Mouse (Mus musculus) midbrain, embryonic 10.5 days (tissue): ENCODE data around the gene Psg18. TPM values are rescaled to one million over a fixed set of nuclear protein-coding genes. Genes with fewer than 3 reads are reported as not detected.
"Not testable (repeated sequence)": the region's sequence is repeated elsewhere in the genome, so short reads cannot be mapped to it uniquely, and the experiment has no call there.

Experiments
- DNase-seq: peaks from one replicate; pipeline ENCODE4 v3.0.0-alpha.2; 2017; ENCODE audit warnings: low spot score
- H3K27ac ChIP-seq: fragments of 300-500 bp; sonication (generic); replicated peaks from 2 replicates; pipeline ENCODE4 v1.5.1; 2016; ENCODE audit warnings: mild to moderate bottlenecking
- H3K27me3 ChIP-seq: fragments of 300-500 bp; sonication (generic); 2 replicates; pipeline ENCODE4 v1.6.1; 2016; ENCODE audit warnings: low read depth, mild to moderate bottlenecking; ENCODE audit not compliant: poor library complexity, severe bottlenecking
- H3K36me3 ChIP-seq: fragments of 300-500 bp; sonication (generic); 2 replicates; pipeline ENCODE4 v1.6.1; 2016; ENCODE audit warnings: mild to moderate bottlenecking, moderate library complexity
- H3K4me1 ChIP-seq: fragments of 300-500 bp; sonication (generic); 2 replicates; pipeline ENCODE4 v1.6.1; 2016
- H3K4me3 ChIP-seq: fragments of 300-500 bp; sonication (generic); 2 replicates; pipeline ENCODE4 v1.5.1; 2016; ENCODE audit warnings: mild to moderate bottlenecking, moderate library complexity
- H3K9me3 ChIP-seq: fragments of 300-500 bp; sonication (generic); replicated peaks from 2 replicates; pipeline ENCODE4 v1.6.1; 2016; ENCODE audit warnings: mild to moderate bottlenecking
- WGBS: fragments of 180-500 bp; shearing (Covaris S2); methylation state at CpG from one replicate; pipeline ENCODE4 v1.1.7; 2016; 5-methylcytosine and 5-hydroxymethylcytosine counted together
- polyA plus RNA-seq: library from polyadenylated mRNA; unstranded; fragments of >200 nt; fragmentation: Nextera tagmentation; extraction: Ambion mirVana; gene quantifications from 2 replicates; pipeline ENCODE4 v1.2.1, GENCODE M21; 2016

The Psg18 gene
- polyA plus RNA-seq: not detected in 2 replicates

- not testable (repeated sequence) for H3K36me3 ChIP-seq, H3K27me3 ChIP-seq, H3K4me1 ChIP-seq, H3K27ac ChIP-seq, H3K4me3 ChIP-seq, DNase-seq
- H3K9me3 ChIP-seq: peaks cover 82% of the 10 kb centered on the region
- 78% methylated on average over 3 of the region's 3 CpGs for WGBS
Observed at GRCm38 (mm10) chr7:18354909-18355308, at the start of gene Psg18. Psg18 (minus strand) TSS chr7:18355009.

- Histone ChIP-seq H3K27me3 (no peaks in the 10 kb centered on the region), H3K4me1 (no peaks in the 10 kb centered on the region), H3K4me3 (peak overlapping the region; percentile 45), H3K36me3 (no peaks in the 10 kb centered on the region), H3K9me3 (peaks cover 26% of the 10 kb centered on the region), H3K27ac (no peak overlapping the region)
- peak; percentile 20 for DNase-seq
- WGBS: 33% methylated on average over 11 of the region's 11 CpGs
Observed at GRCm38 (mm10) chr7:18403407-18403806, 48.6 kb upstream of the Psg18 start.

DNA sequence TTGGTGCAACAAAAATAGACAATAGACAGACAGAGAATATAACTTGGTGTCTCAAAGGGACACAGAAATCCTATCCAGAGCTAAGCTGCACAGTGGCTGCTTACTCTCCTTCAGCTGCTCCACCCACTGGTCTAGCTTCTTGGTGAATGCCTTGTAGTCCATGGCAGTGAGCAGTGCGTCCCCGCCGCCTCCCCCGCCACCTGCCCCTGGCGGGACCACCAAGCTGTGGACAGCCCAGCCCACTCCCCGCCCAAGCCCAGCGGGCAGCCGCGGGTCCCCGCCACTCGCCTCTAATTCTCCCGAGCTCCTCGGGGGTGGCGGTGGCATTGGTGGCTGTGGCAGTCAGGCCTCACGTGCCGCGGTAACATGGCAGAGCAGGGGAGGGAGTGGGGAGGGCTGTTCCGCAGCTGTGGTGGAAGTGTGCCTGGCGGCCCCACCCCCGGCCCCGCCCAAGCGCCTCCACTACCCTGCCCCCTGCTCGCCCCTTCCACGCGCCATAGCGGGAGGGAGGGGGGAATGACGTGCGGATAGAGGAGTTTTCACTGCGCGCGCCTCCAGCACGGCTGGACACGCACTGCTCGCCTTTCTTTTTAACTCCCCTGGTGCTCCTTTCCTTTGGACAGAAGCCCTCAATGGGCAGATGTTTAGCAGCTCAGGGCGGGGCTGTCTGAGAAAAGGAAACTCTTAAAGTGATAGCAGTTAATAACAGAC, 47.9 kb upstream of the Psg18 start:
- DNase-seq: peak; percentile 16
- no peaks in the 10 kb centered on the region for H3K4me1 ChIP-seq
- peaks cover 21% of the 10 kb centered on the region for H3K9me3 ChIP-seq
- H3K27ac ChIP-seq: peak overlapping the region; percentile 59; the same call in 1 of the 2 replicates
- no peaks in the 10 kb centered on the region for H3K36me3 ChIP-seq
- H3K4me3 ChIP-seq: peak overlapping the region; percentile 45
- WGBS: 31% methylated on average over 33 of the region's 35 CpGs
- H3K27me3 ChIP-seq: no peaks in the 10 kb centered on the region

- not testable (repeated sequence) for H3K27ac ChIP-seq
- WGBS: 83% methylated on average over 4 of the region's 4 CpGs
Observed at GRCm38 (mm10) chr7:18391483-18391882, 36.7 kb upstream of the Psg18 start.

GRCm38 (mm10) chr7:18378295-18378694, 23.5 kb upstream of the Psg18 start:
- no peak overlapping the region for H3K27ac ChIP-seq
- no peak for DNase-seq
- H3K27me3 ChIP-seq: no peaks in the 10 kb centered on the region
- H3K4me1 ChIP-seq: no peaks in the 10 kb centered on the region
- H3K9me3 ChIP-seq: peaks cover 52% of the 10 kb centered on the region
- H3K4me3 ChIP-seq: no peak overlapping the region
- no peaks in the 10 kb centered on the region for H3K36me3 ChIP-seq
- WGBS: 58% methylated on average over 2 of the region's 2 CpGs

More at GRCm38 (mm10) chr7:18391483-18391882, 36.7 kb upstream of the Psg18 start:
- DNase-seq, H3K36me3 ChIP-seq, H3K4me3 ChIP-seq, H3K4me1 ChIP-seq, H3K27me3 ChIP-seq: not testable (repeated sequence)
- H3K9me3 ChIP-seq: peaks cover 28% of the 10 kb centered on the region

- H3K36me3 ChIP-seq, H3K4me1 ChIP-seq, H3K27ac ChIP-seq, H3K4me3 ChIP-seq, H3K27me3 ChIP-seq, DNase-seq: not testable (repeated sequence)
- peaks cover 57% of the 10 kb centered on the region for H3K9me3 ChIP-seq
- WGBS: 80% methylated on average over 6 of the region's 6 CpGs
Observed at GRCm38 (mm10) chr7:18335411-18335810, 19.4 kb downstream of the Psg18 start.

Other genes with a start within 250 kb of the Psg18 start
- gene Igfl3, start 178.5 kb downstream of the Psg18 start, polyA plus RNA-seq: not detected in 2 replicates
- not detected in 2 replicates for gene Mill1, start 109.7 kb downstream of the Psg18 start, polyA plus RNA-seq
- not detected in 2 replicates for gene Psg28, start 77.0 kb upstream of the Psg18 start, polyA plus RNA-seq
- gene Psg26, start 129.2 kb upstream of the Psg18 start, polyA plus RNA-seq: not detected in 2 replicates
- not detected in 2 replicates for gene Psg25, start 177.3 kb upstream of the Psg18 start, polyA plus RNA-seq
- not detected in 2 replicates for gene Psg27, start 212.3 kb upstream of the Psg18 start, polyA plus RNA-seq